Mouse (Mus musculus) gastrocnemius, postnatal 36 days (tissue): Measurements from ENCODE around the gene Psmd7. TPM values are rescaled to one million over a fixed set of nuclear protein-coding genes. Genes with fewer than 3 reads are reported as not detected.

Source experiments
- DNase-seq, 2 experiments: peaks; one replicate each; pipeline ENCODE4 v3.0.0; 2022
- intact Hi-C: fragments of 180-260 bp; cut with DNase I; formaldehyde crosslinking; loops from one replicate; pipeline ENCODE4 v1.15.1; 2025
- microRNA-seq, 2 experiments: library from miRNA; unstranded; fragments of <30 nt; microRNA quantifications; one replicate each; pipeline ENCODE4 v1.2.0; 2021
- total RNA-seq, 2 experiments: library from RNA; stranded (reverse); gene quantifications; 2 replicates each; pipeline ENCODE4 v1.2.3; 2021

The Psmd7 gene
- total RNA-seq, 2 experiments from 2014 or later: 124 to 125 TPM

GRCm38 (mm10) chr8:107541369-107541768 lies 46.9 kb downstream of the Psmd7 start:
- intact Hi-C loops: no loop called here
- no peak for DNase-seq

- intact Hi-C loops: no loop called here
These were observed 47.6 kb downstream of the Psmd7 start for GRCm38 (mm10) chr8:107540623-107541022.

GRCm38 (mm10) chr8:107537472-107537871 lies 50.8 kb downstream of the Psmd7 start:
- intact Hi-C loops: no loop called here
- no peak for DNase-seq

More at GRCm38 (mm10) chr8:107540623-107541022, 47.6 kb downstream of the Psmd7 start:
- no peak for DNase-seq

Small RNAs within 50 kb of the gene (microRNA-seq; reads per million reads assigned to microRNA genes)
- 1,981 to 7,270 reads per million in 2 experiments for gene Mir140

Other genes starting within 250 kb of the Psmd7 start
- 10 to 100 TPM; 14.7 to 17.2 TPM for gene Nqo1, start 185.3 kb downstream of the Psmd7 start, total RNA-seq
- gene Nob1, start 163.4 kb downstream of the Psmd7 start, total RNA-seq: 10 to 100 TPM; 17.6 to 22.5 TPM
- 10 to 100 TPM; 13.1 to 17.1 TPM for gene Wwp2, start 152.1 kb downstream of the Psmd7 start, total RNA-seq